ENCODE assay signal across 13 mouse cellular contexts in genomic region chr6:89462223-89462760, GRCm38 (mm10).
DNase-seq lines count a peak whose midpoint lies in the region; ATAC-seq and TF ChIP-seq lines count a peak whose summit lies in the region.
"Had no signal": no experiment of that assay in that cellular context is flagged by ENCODE, and none has a peak within 500 bp of the region (broad histone marks: within the 10 kb centered on the region; RNA-seq: fewer than 3 reads in every experiment).

No protein-coding gene starts in this region.

- H3K4me3 ChIP-seq in forebrain, postnatal 0 days (ENCODE audit: low read depth, low read length): no peak overlapping the region
- no peak overlapping the region for H3K4me3 ChIP-seq in forebrain, embryonic 16.5 days (replicated peaks; ENCODE audit: low read length)
- H3K4me3 ChIP-seq in lung, embryonic 14.5 days (ENCODE audit: low read depth, low read length): no peak overlapping the region
- H3K4me3 ChIP-seq in limb, embryonic 15.5 days: no peak overlapping the region
- H3K4me3 ChIP-seq: erythroblast, embryonic 14.5 days had no signal

- H3K4me2 ChIP-seq in forebrain, postnatal 0 days (ENCODE audit: low read depth): no peak overlapping the region
- H3K4me2 ChIP-seq in forebrain, embryonic 16.5 days (ENCODE audit: low read length): no peak overlapping the region
- H3K4me2 ChIP-seq in lung, embryonic 14.5 days: no peak overlapping the region
- H3K4me2 ChIP-seq in limb, embryonic 15.5 days: no peak overlapping the region

- H3K4me1 ChIP-seq in forebrain, postnatal 0 days (ENCODE audit: insufficient read depth): 0 out of 2 replicates have a peak, but pooled peaks cover 6% of the 10 kb centered on the region
- peaks cover 14% of the 10 kb centered on the region for H3K4me1 ChIP-seq in forebrain, embryonic 16.5 days (replicated peaks; ENCODE audit: control insufficient read depth, insufficient read depth, low read length)
- 0 out of 2 replicates have a peak, but pooled peaks cover 4% of the 10 kb centered on the region for H3K4me1 ChIP-seq in lung, embryonic 14.5 days (ENCODE audit: insufficient read depth)
- peaks cover 15% of the 10 kb centered on the region for H3K4me1 ChIP-seq in limb, embryonic 15.5 days

- H3K27me3 ChIP-seq in forebrain, postnatal 0 days (ENCODE audit: insufficient read depth, low read length): no peaks in the 10 kb centered on the region
- H3K27me3 ChIP-seq in forebrain, embryonic 16.5 days (replicated peaks; ENCODE audit: control insufficient read depth, insufficient read depth, low read length): no peaks in the 10 kb centered on the region
- no peaks in the 10 kb centered on the region for H3K27me3 ChIP-seq in lung, embryonic 14.5 days (ENCODE audit: insufficient read depth, low read length)
- no peaks in the 10 kb centered on the region for H3K27me3 ChIP-seq in limb, embryonic 15.5 days

- WGBS in forebrain, postnatal 0 days: 61% methylated on average over 2 of the region's 2 CpGs
- WGBS in forebrain, embryonic 16.5 days: 46% methylated on average over 2 of the region's 2 CpGs
- WGBS in lung, embryonic 14.5 days: 68% methylated on average over 2 of the region's 2 CpGs
- 64% methylated on average over 2 of the region's 2 CpGs for WGBS in limb, embryonic 15.5 days

- H3K9me3 ChIP-seq in forebrain, postnatal 0 days (ENCODE audit: low read length): no peaks in the 10 kb centered on the region
- no peaks in the 10 kb centered on the region for H3K9me3 ChIP-seq in forebrain, embryonic 16.5 days (ENCODE audit: control insufficient read depth, low read length)
- H3K9me3 ChIP-seq in lung, embryonic 14.5 days (ENCODE audit: low read depth, low read length): no peaks in the 10 kb centered on the region
- H3K9me3 ChIP-seq in limb, embryonic 15.5 days: no peaks in the 10 kb centered on the region

- TF ChIP-seq CTCF in forebrain, postnatal 0 days (IDR thresholded peaks at IDR 0.05; ENCODE audit: low read depth): no peak
- TF ChIP-seq CTCF in lung, embryonic 14.5 days (IDR thresholded peaks at IDR 0.05; ENCODE audit: low read depth): no peak

- no peaks in the 10 kb centered on the region for H3K36me3 ChIP-seq in forebrain, postnatal 0 days (ENCODE audit: insufficient read depth)
- no peaks in the 10 kb centered on the region for H3K36me3 ChIP-seq in forebrain, embryonic 16.5 days (ENCODE audit: control insufficient read depth, insufficient read depth)
- no peaks in the 10 kb centered on the region for H3K36me3 ChIP-seq in lung, embryonic 14.5 days (ENCODE audit: insufficient read depth)
- H3K36me3 ChIP-seq in limb, embryonic 15.5 days: no peaks in the 10 kb centered on the region

- no peak overlapping the region for H3K27ac ChIP-seq in forebrain, postnatal 0 days (ENCODE audit: low read depth, low read length)
- no peak overlapping the region for H3K27ac ChIP-seq in forebrain, embryonic 16.5 days (ENCODE audit: low read length)
- H3K27ac ChIP-seq in lung, embryonic 14.5 days (ENCODE audit: low read depth): no peak overlapping the region
- H3K27ac ChIP-seq in limb, embryonic 15.5 days: peak overlapping the region; percentile 58; the same call in 1 of the 2 replicates

- ATAC-seq in forebrain, postnatal 0 days: no peak
- ATAC-seq in forebrain, embryonic 16.5 days: no peak
- no peak; the same call in 1 of the 2 replicates for ATAC-seq in lung, embryonic 14.5 days (ENCODE audit: insufficient read depth)
- no peak for ATAC-seq in limb, embryonic 15.5 days (ENCODE audit: insufficient number of reproducible peaks, low FRiP score, low TSS enrichment, low read depth)
- ATAC-seq: midbrain, embryonic 16.5 days had no signal

- DNase-seq in forebrain, postnatal 0 days: peak; percentile 26
- peak; percentile 46 for DNase-seq in lung, embryonic 14.5 days
- DNase-seq in lung, postnatal 14 days: no peak
- peak; percentile 68 for DNase-seq in brain, adult 2 months (ENCODE audit: low read depth, low spot score)
- DNase-seq in adipocyte (ENCODE audit: low spot score) (no peak), liver (no peak)
- DNase-seq: adrenal gland, adult 8-10 months; right cerebral cortex, adult 18-20 months; thymus, postnatal 4 days had no signal

- H3K9ac ChIP-seq in forebrain, postnatal 0 days: no peak overlapping the region
- no peak overlapping the region for H3K9ac ChIP-seq in forebrain, embryonic 16.5 days (replicated peaks; ENCODE audit: low read depth, low read length)
- H3K9ac ChIP-seq in lung, embryonic 14.5 days: no peak overlapping the region
- H3K9ac ChIP-seq in limb, embryonic 15.5 days: no peak overlapping the region

Comparison
In these comparisons a context has a peak if more than half of its experiments do, and no peak if none do; other contexts are left out.
1. DNase-seq: peak in forebrain, postnatal 0 days (single experiment), lung, embryonic 14.5 days (single experiment) and brain, adult 2 months (single experiment); none in lung, postnatal 14 days (single experiment), adipocyte (single experiment) and liver (single experiment).